Mouse (Mus musculus) lung, postnatal 0 days (tissue): Measurements from ENCODE around the gene Naga.

ENCODE experiments used
- CTCF ChIP-seq: IDR thresholded peaks from 2 replicates; pipeline ENCODE4 v1.5.1; 2016; ENCODE audit warnings: antibody characterized with exemption, mild to moderate bottlenecking
- EP300 ChIP-seq: IDR thresholded peaks from 2 replicates; pipeline ENCODE4 v1.6.1; 2016; ENCODE audit warnings: antibody characterized with exemption, mild to moderate bottlenecking, control low read depth

DNA sequence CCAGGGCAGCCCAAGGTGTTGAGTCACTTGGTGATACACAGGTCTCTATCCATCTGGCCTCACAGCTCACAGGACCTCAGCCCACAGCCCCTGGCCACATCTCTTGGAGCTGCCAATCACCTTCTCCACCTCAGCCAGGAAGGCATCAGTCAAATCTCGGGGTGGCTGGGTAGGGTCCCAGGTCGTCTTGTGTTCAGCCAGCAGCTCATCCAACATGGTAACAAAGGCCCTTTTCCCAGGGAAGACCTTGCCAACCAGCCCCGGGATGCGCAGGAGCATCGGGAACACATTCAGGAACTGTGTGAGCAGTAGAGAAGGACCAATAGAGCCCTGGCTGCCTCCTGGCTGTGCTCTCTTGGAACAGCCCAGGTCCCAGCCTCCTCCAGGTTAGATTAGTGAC is 34.3 kb upstream of the Naga start:
- no peak for TF ChIP-seq CTCF
- no peak for TF ChIP-seq EP300
